In the genomic region with DNA sequence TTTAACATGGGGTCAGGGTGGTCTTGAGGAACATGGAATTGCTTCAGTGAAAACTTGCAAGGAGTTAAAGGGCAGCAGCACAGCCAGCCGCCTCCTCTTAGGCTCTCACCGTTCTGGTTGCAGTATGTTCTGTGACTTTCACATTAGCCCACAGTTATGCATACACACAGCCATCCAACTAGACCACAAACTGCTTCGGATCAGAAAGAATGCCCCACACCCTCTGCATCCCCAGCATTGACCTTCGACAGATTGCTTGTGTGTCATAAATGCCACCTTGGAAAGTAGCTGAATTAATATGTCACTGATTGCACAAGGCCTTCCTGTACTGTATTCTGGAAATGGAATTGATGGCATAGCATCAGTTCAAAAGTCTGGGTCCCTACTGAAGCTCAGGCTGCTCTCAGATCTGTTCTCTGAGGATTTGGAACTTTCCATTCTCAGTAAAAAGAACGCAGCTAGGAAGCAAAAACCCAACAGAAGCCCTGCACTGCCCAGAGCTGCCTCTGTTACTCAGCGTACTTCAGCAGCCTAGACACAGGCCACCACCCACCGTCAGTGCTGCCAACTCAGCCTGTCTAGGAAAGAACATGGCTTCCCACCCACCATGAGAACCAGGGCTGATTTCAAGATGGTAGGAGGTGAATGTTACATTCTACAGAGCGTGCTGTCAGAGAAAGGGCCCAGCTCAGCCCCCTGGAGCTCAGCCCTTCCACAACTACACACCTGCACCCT, we compare ENCODE assay signal across 27 mouse cellular contexts.
DNase-seq lines count a peak whose midpoint lies in the region; ATAC-seq and TF ChIP-seq lines count a peak whose summit lies in the region.
"Had no signal": no experiment of that assay in that cellular context is flagged by ENCODE, and none has a peak within 500 bp of the region (broad histone marks: within the 10 kb centered on the region; RNA-seq: fewer than 3 reads in every experiment).

No protein-coding gene starts in this region.

- no peaks in the 10 kb centered on the region for H3K27me3 ChIP-seq in kidney, embryonic 15.5 days
- no peaks in the 10 kb centered on the region for H3K27me3 ChIP-seq in midbrain, embryonic 13.5 days
- H3K27me3 ChIP-seq: CH12.LX; hindbrain, embryonic 15.5 days; midbrain, embryonic 15.5 days had no signal

- H3K4me2 ChIP-seq in kidney, embryonic 15.5 days, result no peak overlapping the region
- H3K4me2 ChIP-seq in midbrain, embryonic 13.5 days (replicated peaks), result no peak overlapping the region
- H3K4me2 ChIP-seq: hindbrain, embryonic 15.5 days; midbrain, embryonic 15.5 days had no signal

- TF ChIP-seq POLR2A in embryonic fibroblast, embryonic 13.5 days (IDR thresholded peaks at IDR 0.05; ENCODE audit: low read depth, low read length), result no peak

- no peaks in the 10 kb centered on the region; the same call in 1 of the 2 replicates for H3K9me3 ChIP-seq in kidney, embryonic 15.5 days (replicated peaks)
- H3K9me3 ChIP-seq in midbrain, embryonic 13.5 days, result 0 out of 2 replicates have a peak, but pooled peaks cover 3% of the 10 kb centered on the region
- H3K9me3 ChIP-seq: hindbrain, embryonic 15.5 days; midbrain, embryonic 15.5 days had no signal

- H3K27ac ChIP-seq in embryonic fibroblast, embryonic 13.5 days (ENCODE audit: insufficient read depth, low read length), result peak overlapping the region; percentile 6; the same call in 1 of the 2 replicates
- H3K27ac ChIP-seq in kidney, embryonic 15.5 days, result peak overlapping the region; percentile 24; the same call in 1 of the 2 replicates
- H3K27ac ChIP-seq in midbrain, embryonic 13.5 days, result no peak overlapping the region
- H3K27ac ChIP-seq: gastrocnemius, adult 2 months; hindbrain, embryonic 10.5 days; hindbrain, embryonic 15.5 days; liver, embryonic 14.5 days; midbrain, embryonic 15.5 days; stomach, postnatal 0 days had no signal

- no peak for ATAC-seq in kidney, embryonic 15.5 days (replicated peaks; ENCODE audit: low FRiP score)
- no peak for ATAC-seq in midbrain, embryonic 13.5 days
- ATAC-seq: forebrain, embryonic 14.5 days; inflammation-experienced regulatory T-cells, adult 6 months; midbrain, embryonic 15.5 days had no signal

- no peak for TF ChIP-seq CTCF in embryonic fibroblast, embryonic 13.5 days (IDR thresholded peaks at IDR 0.05; ENCODE audit: borderline replicate concordance, insufficient read depth, low read length)

- WGBS in kidney, embryonic 15.5 days, result 83% methylated on average over 8 of the region's 8 CpGs
- WGBS in midbrain, embryonic 13.5 days, result 88% methylated on average over 8 of the region's 8 CpGs

- no peak overlapping the region for H3K4me3 ChIP-seq in embryonic fibroblast, embryonic 13.5 days (ENCODE audit: insufficient read depth, low read length)
- no peak overlapping the region for H3K4me3 ChIP-seq in kidney, embryonic 15.5 days (replicated peaks)
- no peak overlapping the region for H3K4me3 ChIP-seq in midbrain, embryonic 13.5 days (replicated peaks)
- H3K4me3 ChIP-seq: gastrocnemius, adult 2 months; hindbrain, embryonic 10.5 days; hindbrain, embryonic 15.5 days; midbrain, embryonic 15.5 days had no signal

- no peaks in the 10 kb centered on the region; the same call in 1 of the 2 replicates for H3K36me3 ChIP-seq in kidney, embryonic 15.5 days
- no peaks in the 10 kb centered on the region for H3K36me3 ChIP-seq in midbrain, embryonic 13.5 days
- H3K36me3 ChIP-seq: hindbrain, embryonic 10.5 days; hindbrain, embryonic 15.5 days; midbrain, embryonic 15.5 days had no signal

- peak; percentile 14 for DNase-seq in adrenal gland, adult 2 months
- no peak for DNase-seq in adrenal gland, postnatal 4 days (ENCODE audit: low spot score in 2 of 2)
- DNase-seq in kidney, adult 11 months, result peak; percentile 33
- no peak for DNase-seq in kidney, postnatal 10 days
- no peak for DNase-seq in lung, postnatal 14 days
- DNase-seq: cerebellum, adult 18-20 months; cerebellum, postnatal 10 days; gastrocnemius, adult 2 months; heart, postnatal 14 days; layer of hippocampus, adult 9-11 months; liver; lung, adult 2 months; lung, postnatal 10 days; right cerebral cortex, postnatal 4 days; thymus, adult 18-20 months; thymus, postnatal 25 days had no signal

- H3K9ac ChIP-seq in kidney, embryonic 15.5 days, result no peak overlapping the region
- H3K9ac ChIP-seq in midbrain, embryonic 13.5 days (replicated peaks), result no peak overlapping the region
- H3K9ac ChIP-seq: hindbrain, embryonic 15.5 days; liver, embryonic 14.5 days; midbrain, embryonic 15.5 days had no signal

- no peaks in the 10 kb centered on the region for H3K4me1 ChIP-seq in embryonic fibroblast, embryonic 13.5 days (ENCODE audit: control insufficient read depth, insufficient read depth, low read length)
- H3K4me1 ChIP-seq in kidney, embryonic 15.5 days, result peaks cover 20% of the 10 kb centered on the region
- H3K4me1 ChIP-seq in midbrain, embryonic 13.5 days (replicated peaks), result no peaks in the 10 kb centered on the region
- H3K4me1 ChIP-seq: hindbrain, embryonic 15.5 days; midbrain, embryonic 15.5 days had no signal

Comparison
In these comparisons a context has a peak if more than half of its experiments do, and no peak if none do; other contexts are left out.
1. DNase-seq: peak in adrenal gland, adult 2 months (single experiment) and kidney, adult 11 months (single experiment); none in adrenal gland, postnatal 4 days (0 of 2), kidney, postnatal 10 days (single experiment) and lung, postnatal 14 days (single experiment).